Mouse (Mus musculus): Measurements from ENCODE around the gene Pola1. TPM values are rescaled to one million over a fixed set of nuclear protein-coding genes. Genes with fewer than 3 reads are reported as not detected.
A peak's percentile ranks its signal among the peaks of the same experiment; 100 is the strongest.

Gene Pola1
- polyA plus RNA-seq, 1 experiment from 2014 or later = 16.1 TPM

DNA sequence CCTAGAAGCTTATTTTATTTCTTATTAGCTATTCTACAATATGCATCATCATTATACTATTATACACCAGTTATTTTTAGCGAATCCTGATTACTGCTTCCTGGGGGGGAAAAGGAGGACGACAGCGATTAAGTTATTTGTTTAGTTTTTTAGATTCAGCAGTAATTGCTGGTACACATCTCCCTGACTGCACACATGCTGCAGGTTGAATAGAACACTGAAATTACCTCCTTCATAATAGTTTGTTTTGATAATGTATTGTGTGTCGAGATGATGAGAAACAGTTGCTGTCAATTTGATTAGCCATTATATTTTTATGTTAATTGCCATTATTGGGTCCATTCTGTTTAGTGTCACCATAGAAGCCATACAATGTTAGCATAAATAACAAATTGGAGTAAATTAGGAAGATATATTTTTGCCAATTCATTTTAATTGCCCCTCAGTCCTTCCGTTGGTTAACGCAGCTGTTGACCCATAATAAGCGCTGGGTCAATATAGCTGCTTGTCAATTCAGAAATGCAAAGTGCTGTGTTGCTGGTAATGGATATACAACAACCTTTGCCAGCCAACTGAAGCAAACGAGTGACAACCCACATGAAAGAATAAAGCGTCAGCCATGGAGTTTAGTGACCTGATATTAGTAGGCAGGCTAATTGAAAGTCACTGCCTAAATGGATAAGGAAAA is 254.5 kb downstream of the Pola1 start:
- Histone ChIP-seq H3K9me3 (no peaks in the 10 kb centered on the region), H3K4me3 (no peak overlapping the region), H3K36me3 (no peaks in the 10 kb centered on the region), H3K27me3 (ENCODE audit: insufficient read depth, poor library complexity, severe bottlenecking) (no peaks in the 10 kb centered on the region), H3K4me1 (no peaks in the 10 kb centered on the region), H3K27ac (no peak overlapping the region)
- 90% methylated on average over 9 of the region's 9 CpGs for WGBS
- DNase-seq (ENCODE audit: low spot score) = no peak

DNA sequence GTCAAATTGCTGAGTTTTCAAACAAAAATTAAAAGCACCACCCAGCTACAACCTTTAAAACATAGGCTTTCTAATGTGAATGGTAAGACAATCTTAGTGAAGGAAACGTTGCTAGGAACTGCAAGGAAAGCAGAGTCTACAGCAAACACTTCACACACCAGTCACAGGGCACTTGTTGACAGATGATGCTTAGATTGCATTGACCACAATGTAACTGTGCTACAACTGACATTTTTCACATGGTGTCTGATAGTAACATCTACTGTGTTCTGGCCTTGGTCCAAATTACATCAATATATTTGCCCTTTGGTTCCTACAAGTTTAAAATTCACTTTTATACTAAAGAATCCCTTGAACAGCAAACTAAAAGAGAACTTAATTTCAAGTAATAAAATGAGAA is 258.5 kb downstream of the Pola1 start:
- WGBS = 52% methylated on average over 1 of the region's 1 CpGs
- Histone ChIP-seq H3K4me3 (no peak overlapping the region), H3K36me3 (no peaks in the 10 kb centered on the region), H3K27ac (no peak overlapping the region), H3K27me3 (ENCODE audit: insufficient read depth, poor library complexity, severe bottlenecking) (no peaks in the 10 kb centered on the region), H3K9me3 (no peaks in the 10 kb centered on the region), H3K4me1 (no peaks in the 10 kb centered on the region)
- DNase-seq (ENCODE audit: low spot score) = no peak

- no peak for DNase-seq (ENCODE audit: low spot score)
Measured at GRCm38 (mm10) chrX:93369708-93370107, 262.2 kb downstream of the Pola1 start.

GRCm38 (mm10) chrX:93368211-93368610 is 263.7 kb downstream of the Pola1 start:
- Histone ChIP-seq H3K27me3 (ENCODE audit: insufficient read depth, poor library complexity, severe bottlenecking) (no peaks in the 10 kb centered on the region), H3K27ac (no peak overlapping the region), H3K4me3 (no peak overlapping the region), H3K9me3 (no peaks in the 10 kb centered on the region), H3K36me3 (no peaks in the 10 kb centered on the region), H3K4me1 (no peaks in the 10 kb centered on the region)
- no peak for DNase-seq (ENCODE audit: low spot score)
- WGBS = 77% methylated on average over 3 of the region's 3 CpGs

More at GRCm38 (mm10) chrX:93369708-93370107, 262.2 kb downstream of the Pola1 start:
- Histone ChIP-seq H3K4me1 (no peaks in the 10 kb centered on the region), H3K36me3 (no peaks in the 10 kb centered on the region), H3K4me3 (no peak overlapping the region), H3K9me3 (no peaks in the 10 kb centered on the region), H3K27me3 (ENCODE audit: insufficient read depth, poor library complexity, severe bottlenecking) (no peaks in the 10 kb centered on the region), H3K27ac (no peak overlapping the region)
- 70% methylated on average over 1 of the region's 1 CpGs for WGBS

DNA sequence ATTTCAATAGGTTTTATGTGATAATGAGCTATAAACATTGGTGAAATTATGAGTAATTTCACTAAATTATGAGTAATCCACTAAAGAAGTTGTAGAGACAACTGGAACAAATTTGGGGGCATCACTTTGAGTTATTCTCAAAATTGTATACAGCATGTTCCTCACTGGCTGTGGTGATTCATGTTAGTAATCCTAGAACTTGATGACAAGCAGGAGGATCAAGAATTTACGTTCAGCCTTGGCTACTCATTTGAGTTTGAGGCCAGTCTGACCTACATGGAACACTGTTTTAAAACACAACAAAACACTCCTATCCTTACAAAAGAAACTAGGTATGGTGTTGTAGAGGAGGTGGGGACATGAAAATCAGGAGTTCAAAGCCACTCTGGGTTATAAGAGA is 310.6 kb downstream of the Pola1 start:
- no peaks in the 10 kb centered on the region for H3K27me3 ChIP-seq (ENCODE audit: insufficient read depth, poor library complexity, severe bottlenecking)
- H3K4me3 ChIP-seq = no peak overlapping the region
- no peak for DNase-seq (ENCODE audit: low spot score)
- no peaks in the 10 kb centered on the region for H3K9me3 ChIP-seq
- 79% methylated on average over 1 of the region's 1 CpGs for WGBS
- H3K36me3 ChIP-seq = no peaks in the 10 kb centered on the region
- H3K4me1 ChIP-seq = no peaks in the 10 kb centered on the region
- H3K27ac ChIP-seq = no peak overlapping the region

- WGBS = 72% methylated on average over 2 of the region's 2 CpGs
- H3K9me3 ChIP-seq = no peaks in the 10 kb centered on the region
- H3K4me3 ChIP-seq = no peak overlapping the region
- H3K36me3 ChIP-seq = no peaks in the 10 kb centered on the region
- no peak for DNase-seq (ENCODE audit: low spot score)
- no peak overlapping the region for H3K27ac ChIP-seq
- H3K27me3 ChIP-seq (ENCODE audit: insufficient read depth, poor library complexity, severe bottlenecking) = no peaks in the 10 kb centered on the region
- H3K4me1 ChIP-seq = no peaks in the 10 kb centered on the region
Measured at GRCm38 (mm10) chrX:93319979-93320378, 312.0 kb downstream of the Pola1 start.

DNA sequence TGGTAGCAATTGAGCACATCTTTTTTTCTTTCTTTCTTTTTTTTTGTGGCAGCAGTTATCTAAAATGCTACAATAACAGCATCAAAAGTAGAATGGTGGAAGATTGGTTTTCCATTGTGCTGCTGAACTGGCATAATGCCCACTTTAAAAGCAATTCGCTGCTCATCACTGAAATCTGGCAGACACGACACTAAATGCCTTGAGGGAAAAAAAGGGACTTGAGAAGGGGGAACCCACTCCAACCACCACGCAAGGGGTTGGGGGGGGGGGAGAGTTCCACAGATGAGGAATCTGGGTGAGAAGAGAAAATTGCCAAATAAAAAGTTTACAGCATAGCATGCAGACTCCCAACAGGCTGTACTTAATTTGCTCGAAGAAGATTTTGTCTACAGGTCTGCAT is 314.4 kb downstream of the Pola1 start:
- no peak for DNase-seq (ENCODE audit: low spot score)
- no peaks in the 10 kb centered on the region for H3K27me3 ChIP-seq (ENCODE audit: insufficient read depth, poor library complexity, severe bottlenecking)
- H3K27ac ChIP-seq = no peak overlapping the region
- WGBS = 68% methylated on average over 4 of the region's 4 CpGs
- no peaks in the 10 kb centered on the region for H3K4me1 ChIP-seq
- H3K36me3 ChIP-seq = no peaks in the 10 kb centered on the region
- H3K9me3 ChIP-seq = no peaks in the 10 kb centered on the region
- no peak overlapping the region for H3K4me3 ChIP-seq

DNA sequence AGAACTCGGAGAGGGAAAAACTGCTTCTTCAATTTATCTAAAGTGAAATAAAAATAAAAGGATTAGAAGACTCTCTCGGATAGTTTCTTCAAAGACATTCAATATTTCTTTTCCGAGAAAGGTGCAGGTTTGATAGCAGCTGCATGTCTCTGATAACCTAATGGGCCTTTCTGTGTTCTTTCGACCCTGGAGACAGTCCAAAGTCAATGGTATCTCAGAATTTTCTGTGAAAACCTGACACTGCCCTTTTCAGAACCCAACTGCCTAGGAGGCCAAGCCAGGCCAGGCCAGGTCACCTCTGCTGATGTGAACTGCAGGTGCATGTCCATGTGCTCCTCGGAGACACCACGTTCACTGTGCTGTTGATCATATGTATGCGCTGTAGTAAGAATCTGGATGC is 326.2 kb downstream of the Pola1 start:
- 82% methylated on average over 7 of the region's 7 CpGs for WGBS

DNA sequence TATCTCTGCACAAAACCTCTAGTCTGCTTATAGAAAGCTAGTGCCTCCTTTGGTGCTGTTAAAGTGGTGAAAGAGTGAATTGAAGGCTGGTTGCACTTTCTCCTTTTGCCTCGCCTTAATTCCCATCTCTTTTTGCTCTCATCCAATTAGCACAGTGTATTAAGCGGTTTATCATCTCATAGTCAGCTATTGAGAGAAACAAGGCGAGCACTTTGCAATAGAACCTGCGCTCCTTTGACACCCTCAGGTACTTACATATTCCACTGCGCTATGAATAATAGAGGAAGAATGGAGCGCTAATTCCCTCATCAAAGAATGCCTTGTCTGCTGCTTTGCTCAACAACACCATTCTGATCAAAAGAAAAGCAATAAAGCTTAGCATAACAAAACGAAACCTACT is 330.2 kb downstream of the Pola1 start:
- Histone ChIP-seq H3K27me3 (ENCODE audit: insufficient read depth, poor library complexity, severe bottlenecking) (peaks cover 77% of the 10 kb centered on the region), H3K4me3 (no peak overlapping the region), H3K4me1 (peaks cover 4% of the 10 kb centered on the region; the same call in 1 of the 2 replicates), H3K9me3 (no peaks in the 10 kb centered on the region), H3K27ac (no peak overlapping the region), H3K36me3 (no peaks in the 10 kb centered on the region)
- no peak for DNase-seq (ENCODE audit: low spot score)
- WGBS = 9% methylated on average over 7 of the region's 7 CpGs

More for the DNA sequence above, 326.2 kb downstream of the Pola1 start:
- H3K36me3 ChIP-seq = no peaks in the 10 kb centered on the region
- peaks cover 40% of the 10 kb centered on the region for H3K27me3 ChIP-seq (ENCODE audit: insufficient read depth, poor library complexity, severe bottlenecking)
- H3K9me3 ChIP-seq = no peaks in the 10 kb centered on the region
- no peak overlapping the region for H3K27ac ChIP-seq
- no peak for DNase-seq (ENCODE audit: low spot score)
- no peaks in the 10 kb centered on the region for H3K4me1 ChIP-seq
- H3K4me3 ChIP-seq = no peak overlapping the region

GRCm38 (mm10) chrX:93300183-93300815 is 331.7 kb downstream of the Pola1 start:
- WGBS = 19% methylated on average over 10 of the region's 10 CpGs
- no peak for DNase-seq (ENCODE audit: low spot score)
- peaks cover 4% of the 10 kb centered on the region; the same call in 1 of the 2 replicates for H3K4me1 ChIP-seq
- no peaks in the 10 kb centered on the region for H3K9me3 ChIP-seq
- no peak overlapping the region for H3K4me3 ChIP-seq
- H3K36me3 ChIP-seq = no peaks in the 10 kb centered on the region
- H3K27me3 ChIP-seq (ENCODE audit: insufficient read depth, poor library complexity, severe bottlenecking) = peaks cover 85% of the 10 kb centered on the region
- no peak overlapping the region for H3K27ac ChIP-seq

GRCm38 (mm10) chrX:93299771-93300170 is 332.2 kb downstream of the Pola1 start:
- peak overlapping the region; percentile 51; the same call in 1 of the 2 replicates for H3K4me3 ChIP-seq
- no peak for DNase-seq (ENCODE audit: low spot score)
- H3K9me3 ChIP-seq = no peaks in the 10 kb centered on the region
- H3K27ac ChIP-seq = no peak overlapping the region
- WGBS = 18% methylated on average over 6 of the region's 6 CpGs
- H3K27me3 ChIP-seq (ENCODE audit: insufficient read depth, poor library complexity, severe bottlenecking) = peaks cover 90% of the 10 kb centered on the region
- no peaks in the 10 kb centered on the region for H3K36me3 ChIP-seq
- H3K4me1 ChIP-seq = peaks cover 4% of the 10 kb centered on the region; the same call in 1 of the 2 replicates

- peak overlapping the region; percentile 51 for H3K4me3 ChIP-seq
- H3K4me1 ChIP-seq = peaks cover 4% of the 10 kb centered on the region; the same call in 1 of the 2 replicates
- no peak for DNase-seq (ENCODE audit: low spot score)
- H3K36me3 ChIP-seq = no peaks in the 10 kb centered on the region
- H3K9me3 ChIP-seq = no peaks in the 10 kb centered on the region
- WGBS = 6% methylated on average over 43 of the region's 43 CpGs
- peaks cover 96% of the 10 kb centered on the region for H3K27me3 ChIP-seq (ENCODE audit: insufficient read depth, poor library complexity, severe bottlenecking)
- no peak overlapping the region for H3K27ac ChIP-seq
Measured at GRCm38 (mm10) chrX:93299046-93299626, 332.8 kb downstream of the Pola1 start.

- Histone ChIP-seq H3K27me3 (ENCODE audit: insufficient read depth, poor library complexity, severe bottlenecking) (peaks cover 95% of the 10 kb centered on the region), H3K4me3 (peak overlapping the region; percentile 51), H3K36me3 (no peaks in the 10 kb centered on the region), H3K9me3 (no peaks in the 10 kb centered on the region), H3K4me1 (peaks cover 4% of the 10 kb centered on the region; the same call in 1 of the 2 replicates), H3K27ac (no peak overlapping the region)
- DNase-seq (ENCODE audit: low spot score) = no peak
- 12% methylated on average over 40 of the region's 40 CpGs for WGBS
Measured at GRCm38 (mm10) chrX:93297001-93297441, 334.9 kb downstream of the Pola1 start.

Data from heart, embryonic 10.5 days (tissue).